Mouse (Mus musculus): ENCODE results near the gene Ngfr. TPM values are rescaled to one million over a fixed set of nuclear protein-coding genes. Genes with fewer than 3 reads are reported as not detected.

Gene Ngfr
- polyA plus RNA-seq, 1 experiment from 2014 or later = 13.4 TPM

DNA sequence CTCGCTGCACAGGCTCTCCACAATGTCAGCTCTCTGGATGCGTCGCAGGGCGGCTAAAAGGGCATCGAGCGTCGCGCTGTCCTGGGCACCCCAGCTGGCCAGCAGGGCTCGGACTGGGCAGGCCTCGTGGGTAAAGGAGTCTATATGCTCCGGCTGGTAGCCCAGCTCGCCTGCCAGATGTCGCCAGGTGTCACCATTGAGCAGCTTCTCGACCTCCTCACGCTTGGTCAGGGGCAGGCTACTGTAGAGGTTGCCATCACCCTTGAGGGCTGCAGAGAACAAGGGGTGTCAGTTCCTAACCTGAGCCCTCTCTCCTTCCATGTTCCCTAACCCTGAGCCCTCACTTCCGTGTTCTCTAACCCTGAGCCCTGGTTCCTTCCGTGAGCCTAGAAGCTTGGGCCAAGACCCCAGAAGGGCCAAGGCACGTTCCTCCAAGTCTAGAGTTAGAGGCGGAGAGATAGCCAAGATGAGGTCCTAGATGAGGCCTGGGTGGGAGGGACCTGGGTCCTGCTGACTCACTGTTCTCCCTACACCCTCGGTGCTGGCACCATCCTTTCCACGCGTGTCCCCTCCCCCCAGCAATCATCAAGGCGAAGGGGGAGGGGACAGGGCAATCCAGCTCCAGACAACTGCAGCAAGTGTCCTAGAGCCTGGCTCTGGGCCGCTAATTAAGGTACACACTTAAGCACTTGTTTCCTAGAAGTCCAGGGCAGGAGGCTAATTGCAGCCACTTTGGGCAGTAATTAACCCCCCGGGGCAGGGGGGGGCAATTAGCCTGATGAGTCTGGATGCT is 16.5 kb downstream of the Ngfr start:
- peaks cover 69% of the 10 kb centered on the region for H3K4me1 ChIP-seq (ENCODE audit: control insufficient read depth, insufficient read depth, low read length)
- peak; percentile 44 for DNase-seq (ENCODE audit: low spot score)

GRCm38 (mm10) chr11:95569908-95570307 is 17.6 kb downstream of the Ngfr start:
- peaks cover 64% of the 10 kb centered on the region for H3K4me1 ChIP-seq (ENCODE audit: control insufficient read depth, insufficient read depth, low read length)
- no peak overlapping the region for H3K4me2 ChIP-seq (ENCODE audit: low read depth, severe bottlenecking)
- H3K36me3 ChIP-seq (ENCODE audit: control insufficient read depth, insufficient read depth, low read length) = no peaks in the 10 kb centered on the region
- no peak overlapping the region for H3K4me3 ChIP-seq (ENCODE audit: low read depth, low read length)
- no peak overlapping the region for H3K9ac ChIP-seq (ENCODE audit: low read length)
- WGBS = 74% methylated on average over 6 of the region's 6 CpGs
- no peak for DNase-seq (ENCODE audit: low spot score)
- ATAC-seq (ENCODE audit: insufficient number of reproducible peaks, low FRiP score, low TSS enrichment, low read depth) = no peak
- H3K27ac ChIP-seq (replicated peaks; ENCODE audit: low read depth, low read length) = no peak overlapping the region
- no peaks in the 10 kb centered on the region for H3K27me3 ChIP-seq (ENCODE audit: control insufficient read depth, insufficient read depth, low read length)
- H3K9me3 ChIP-seq (ENCODE audit: control insufficient read depth, low read length) = no peaks in the 10 kb centered on the region; the same call in 1 of the 2 replicates

More for the DNA sequence above, 16.5 kb downstream of the Ngfr start:
- 48% methylated on average over 25 of the region's 25 CpGs for WGBS
- H3K4me3 ChIP-seq (ENCODE audit: low read depth, low read length) = no peak overlapping the region
- H3K9ac ChIP-seq (ENCODE audit: low read length) = no peak overlapping the region
- peak overlapping the region; percentile 12; the same call in 1 of the 2 replicates for H3K4me2 ChIP-seq (ENCODE audit: low read depth, severe bottlenecking)
- no peaks in the 10 kb centered on the region; the same call in 1 of the 2 replicates for H3K9me3 ChIP-seq (ENCODE audit: control insufficient read depth, low read length)
- 0 out of 2 replicates have a peak overlapping the region, but pooled peaks have one; percentile 36 for H3K27ac ChIP-seq (replicated peaks; ENCODE audit: low read depth, low read length)
- no peaks in the 10 kb centered on the region for H3K36me3 ChIP-seq (ENCODE audit: control insufficient read depth, insufficient read depth, low read length)
- H3K27me3 ChIP-seq (ENCODE audit: control insufficient read depth, insufficient read depth, low read length) = no peaks in the 10 kb centered on the region
- ATAC-seq (ENCODE audit: insufficient number of reproducible peaks, low FRiP score, low TSS enrichment, low read depth) = no peak

DNA sequence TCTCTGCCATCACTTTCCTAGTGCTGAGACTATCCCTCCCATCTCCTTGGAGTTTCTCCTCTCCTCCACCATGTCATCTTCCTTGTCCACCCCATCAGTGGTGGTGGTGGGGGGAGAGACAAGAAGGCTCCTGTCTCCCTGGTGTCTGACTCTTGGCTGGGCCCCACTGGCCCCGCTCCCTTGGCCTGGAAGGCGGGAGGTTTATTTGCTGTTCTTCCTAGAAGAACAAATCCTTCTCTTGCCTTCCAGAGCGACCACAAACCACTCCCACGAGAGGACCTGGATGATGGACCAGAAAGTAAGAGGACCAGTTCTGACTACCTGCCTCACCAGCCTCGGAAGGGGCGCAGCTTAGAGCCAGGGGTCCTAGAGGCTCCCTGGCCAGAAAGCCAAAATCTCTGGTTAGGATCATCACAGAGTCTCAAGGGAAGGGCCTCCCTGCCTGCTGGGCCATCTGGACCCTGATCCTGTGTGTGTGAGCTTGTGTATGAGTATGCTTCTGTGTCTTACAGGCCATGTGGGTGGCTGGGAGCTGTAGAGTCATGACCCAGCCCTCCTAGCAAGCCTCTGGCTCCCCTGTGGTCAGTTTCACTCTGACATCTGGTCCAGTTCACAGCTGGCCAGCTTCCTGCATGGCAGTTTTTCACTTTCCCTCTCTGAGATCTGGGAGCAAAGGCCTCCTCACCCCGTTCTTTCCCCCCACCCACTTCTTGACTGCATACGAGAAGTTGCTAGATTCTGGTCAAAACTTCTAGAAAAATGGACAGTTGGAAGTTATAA is 19.4 kb downstream of the Ngfr start:
- Histone ChIP-seq H3K4me3 (ENCODE audit: low read depth, low read length) (no peak overlapping the region), H3K4me2 (ENCODE audit: low read depth, severe bottlenecking) (no peak overlapping the region), H3K9ac (ENCODE audit: low read length) (no peak overlapping the region), H3K27ac (replicated peaks; ENCODE audit: low read depth, low read length) (peak overlapping the region; percentile 38; the same call in 1 of the 2 replicates), H3K9me3 (ENCODE audit: control insufficient read depth, low read length) (no peaks in the 10 kb centered on the region), H3K36me3 (ENCODE audit: control insufficient read depth, insufficient read depth, low read length) (no peaks in the 10 kb centered on the region), H3K4me1 (ENCODE audit: control insufficient read depth, insufficient read depth, low read length) (peaks cover 61% of the 10 kb centered on the region), H3K27me3 (ENCODE audit: control insufficient read depth, insufficient read depth, low read length) (no peaks in the 10 kb centered on the region)
- WGBS = 48% methylated on average over 8 of the region's 8 CpGs
- peak; percentile 37 for DNase-seq (ENCODE audit: low spot score)
- ATAC-seq (ENCODE audit: insufficient number of reproducible peaks, low FRiP score, low TSS enrichment, low read depth) = no peak

- WGBS = 50% methylated on average over 6 of the region's 6 CpGs
- Histone ChIP-seq H3K4me3 (ENCODE audit: low read depth, low read length) (no peak overlapping the region), H3K4me2 (ENCODE audit: low read depth, severe bottlenecking) (no peak overlapping the region), H3K27me3 (ENCODE audit: control insufficient read depth, insufficient read depth, low read length) (no peaks in the 10 kb centered on the region), H3K27ac (replicated peaks; ENCODE audit: low read depth, low read length) (peak overlapping the region; percentile 37), H3K9me3 (ENCODE audit: control insufficient read depth, low read length) (no peaks in the 10 kb centered on the region), H3K4me1 (ENCODE audit: control insufficient read depth, insufficient read depth, low read length) (peaks cover 61% of the 10 kb centered on the region), H3K36me3 (ENCODE audit: control insufficient read depth, insufficient read depth, low read length) (no peaks in the 10 kb centered on the region), H3K9ac (ENCODE audit: low read length) (no peak overlapping the region)
- ATAC-seq (ENCODE audit: insufficient number of reproducible peaks, low FRiP score, low TSS enrichment, low read depth) = no peak
- DNase-seq (ENCODE audit: low spot score) = peak; percentile 36
Measured at GRCm38 (mm10) chr11:95567366-95567765, 20.2 kb downstream of the Ngfr start.

DNA sequence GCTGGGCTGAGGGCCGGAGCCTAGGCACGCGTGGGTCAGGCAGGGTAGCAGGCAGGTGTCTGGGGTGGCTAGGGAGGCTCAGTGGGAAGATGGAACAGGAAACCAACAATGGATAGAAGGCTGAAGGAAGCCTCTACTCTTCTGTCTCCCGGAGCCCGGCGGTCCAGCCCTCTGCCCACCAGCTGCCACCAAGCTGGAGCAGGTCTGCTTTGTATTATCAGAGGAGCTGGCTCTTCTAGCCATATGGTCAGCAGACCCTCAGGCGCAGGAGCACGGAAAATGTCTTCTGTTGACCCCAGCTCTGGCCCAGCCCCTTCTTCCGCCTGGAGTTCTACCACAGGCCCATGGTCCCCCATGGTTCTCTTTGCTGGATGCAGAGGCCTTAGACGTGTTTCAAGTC is 22.2 kb downstream of the Ngfr start:
- no peak overlapping the region for H3K27ac ChIP-seq (replicated peaks; ENCODE audit: low read depth, low read length)
- H3K4me1 ChIP-seq (ENCODE audit: control insufficient read depth, insufficient read depth, low read length) = peaks cover 40% of the 10 kb centered on the region
- H3K9ac ChIP-seq (ENCODE audit: low read length) = no peak overlapping the region
- no peaks in the 10 kb centered on the region for H3K9me3 ChIP-seq (ENCODE audit: control insufficient read depth, low read length)
- H3K4me3 ChIP-seq (ENCODE audit: low read depth, low read length) = no peak overlapping the region
- no peak for ATAC-seq (ENCODE audit: insufficient number of reproducible peaks, low FRiP score, low TSS enrichment, low read depth)
- WGBS = 39% methylated on average over 10 of the region's 10 CpGs
- H3K4me2 ChIP-seq (ENCODE audit: low read depth, severe bottlenecking) = no peak overlapping the region
- H3K36me3 ChIP-seq (ENCODE audit: control insufficient read depth, insufficient read depth, low read length) = no peaks in the 10 kb centered on the region
- H3K27me3 ChIP-seq (ENCODE audit: control insufficient read depth, insufficient read depth, low read length) = no peaks in the 10 kb centered on the region
- peak; percentile 52 for DNase-seq (ENCODE audit: low spot score)

DNA sequence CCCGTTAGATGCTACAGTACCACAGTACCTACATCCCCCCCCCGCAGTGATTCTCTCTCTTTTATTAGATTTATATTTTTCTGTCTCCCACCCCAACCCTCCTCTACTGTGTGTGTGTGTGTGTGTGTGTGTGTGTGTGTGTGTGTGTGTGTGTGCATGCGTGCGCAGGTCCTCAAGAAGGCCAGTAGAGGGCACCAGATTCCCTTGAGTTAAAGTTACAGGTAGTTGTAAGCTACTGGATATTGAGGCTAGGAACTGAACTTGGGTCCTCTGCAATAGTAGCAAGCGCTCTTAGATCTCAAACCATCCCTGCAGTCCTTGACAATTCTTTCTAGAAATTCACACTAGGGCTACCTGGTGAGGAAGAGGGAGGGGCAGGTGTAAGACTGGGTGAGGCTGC is 23.7 kb downstream of the Ngfr start:
- Histone ChIP-seq H3K9me3 (ENCODE audit: control insufficient read depth, low read length) (no peaks in the 10 kb centered on the region), H3K4me2 (ENCODE audit: low read depth, severe bottlenecking) (no peak overlapping the region), H3K4me1 (ENCODE audit: control insufficient read depth, insufficient read depth, low read length) (peaks cover 26% of the 10 kb centered on the region), H3K9ac (ENCODE audit: low read length) (no peak overlapping the region), H3K4me3 (ENCODE audit: low read depth, low read length) (no peak overlapping the region), H3K27ac (replicated peaks; ENCODE audit: low read depth, low read length) (no peak overlapping the region), H3K36me3 (ENCODE audit: control insufficient read depth, insufficient read depth, low read length) (no peaks in the 10 kb centered on the region), H3K27me3 (ENCODE audit: control insufficient read depth, insufficient read depth, low read length) (no peaks in the 10 kb centered on the region)
- ATAC-seq (ENCODE audit: insufficient number of reproducible peaks, low FRiP score, low TSS enrichment, low read depth) (no peak), DNase-seq (ENCODE audit: low spot score) (no peak)
- 93% methylated on average over 5 of the region's 5 CpGs for WGBS

GRCm38 (mm10) chr11:95560773-95561172 is 26.8 kb downstream of the Ngfr start:
- no peak for DNase-seq (ENCODE audit: low spot score)
- Histone ChIP-seq H3K4me3 (ENCODE audit: low read depth, low read length) (no peak overlapping the region), H3K36me3 (ENCODE audit: control insufficient read depth, insufficient read depth, low read length) (no peaks in the 10 kb centered on the region), H3K9ac (ENCODE audit: low read length) (no peak overlapping the region), H3K27me3 (ENCODE audit: control insufficient read depth, insufficient read depth, low read length) (no peaks in the 10 kb centered on the region), H3K4me1 (ENCODE audit: control insufficient read depth, insufficient read depth, low read length) (peaks cover 15% of the 10 kb centered on the region), H3K4me2 (ENCODE audit: low read depth, severe bottlenecking) (no peak overlapping the region), H3K9me3 (ENCODE audit: control insufficient read depth, low read length) (no peaks in the 10 kb centered on the region), H3K27ac (replicated peaks; ENCODE audit: low read depth, low read length) (no peak overlapping the region)
- ATAC-seq (ENCODE audit: insufficient number of reproducible peaks, low FRiP score, low TSS enrichment, low read depth) = no peak
- WGBS = 66% methylated on average over 3 of the region's 3 CpGs

DNA sequence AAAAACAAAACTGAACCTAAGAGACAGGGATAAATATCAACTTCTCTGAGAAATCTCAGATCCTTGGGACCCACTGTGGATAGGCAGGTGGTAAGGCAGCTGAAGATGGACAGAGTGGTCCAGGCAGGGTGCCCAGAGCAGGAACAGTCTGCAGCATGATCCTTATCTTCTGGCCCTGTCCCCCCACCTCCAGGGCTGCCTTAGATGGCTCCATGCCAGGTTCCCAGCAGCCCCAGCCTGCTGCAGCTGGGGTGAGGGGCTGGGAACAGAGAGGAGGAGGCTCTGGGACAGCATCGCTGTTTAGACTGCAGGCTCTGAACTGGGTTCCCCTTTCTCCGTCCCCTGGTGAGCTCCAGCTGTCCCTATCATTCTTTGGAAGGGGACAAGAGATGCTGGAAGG is 27.8 kb downstream of the Ngfr start:
- no peaks in the 10 kb centered on the region for H3K9me3 ChIP-seq (ENCODE audit: control insufficient read depth, low read length)
- peaks cover 15% of the 10 kb centered on the region for H3K4me1 ChIP-seq (ENCODE audit: control insufficient read depth, insufficient read depth, low read length)
- H3K4me3 ChIP-seq (ENCODE audit: low read depth, low read length) = no peak overlapping the region
- H3K27me3 ChIP-seq (ENCODE audit: control insufficient read depth, insufficient read depth, low read length) = no peaks in the 10 kb centered on the region
- H3K4me2 ChIP-seq (ENCODE audit: low read depth, severe bottlenecking) = no peak overlapping the region
- DNase-seq (ENCODE audit: low spot score) (no peak), ATAC-seq (ENCODE audit: insufficient number of reproducible peaks, low FRiP score, low TSS enrichment, low read depth) (no peak)
- WGBS = 86% methylated on average over 2 of the region's 2 CpGs
- no peak overlapping the region; the same call in 1 of the 2 replicates for H3K9ac ChIP-seq (ENCODE audit: low read length)
- H3K27ac ChIP-seq (replicated peaks; ENCODE audit: low read depth, low read length) = no peak overlapping the region
- H3K36me3 ChIP-seq (ENCODE audit: control insufficient read depth, insufficient read depth, low read length) = no peaks in the 10 kb centered on the region
